ENCODE assay signal across 9 mouse cellular contexts in genomic region chr2:84734919-84735318, GRCm38 (mm10). TPM values are rescaled to one million over a fixed set of nuclear protein-coding genes. Genes with fewer than 3 reads are reported as not detected.
DNase-seq lines count a peak whose midpoint lies in the region; ATAC-seq and TF ChIP-seq lines count a peak whose summit lies in the region.
"Had no signal": no experiment of that assay in that cellular context is flagged by ENCODE, and none has a peak within 500 bp of the region (broad histone marks: within the 10 kb centered on the region; RNA-seq: fewer than 3 reads in every experiment).

No protein-coding gene starts in this region.

- peak overlapping the region; percentile 69 for H3K4me2 ChIP-seq in heart, embryonic 12.5 days
- peak overlapping the region; percentile 72 for H3K4me2 ChIP-seq in hindbrain, embryonic 11.5 days (replicated peaks; ENCODE audit: low read depth, low read length)

- 0 out of 2 replicates have a peak, but pooled peaks cover 3% of the 10 kb centered on the region for H3K27me3 ChIP-seq in heart, embryonic 12.5 days (replicated peaks)
- H3K27me3 ChIP-seq in hindbrain, embryonic 11.5 days (ENCODE audit: control insufficient read depth, insufficient read depth, low read length): no peaks in the 10 kb centered on the region
- H3K27me3 ChIP-seq in midbrain, embryonic 10.5 days (ENCODE audit: low read depth, poor library complexity, severe bottlenecking): no peaks in the 10 kb centered on the region

- WGBS in heart, embryonic 12.5 days: 0% methylated on average over 2 of the region's 2 CpGs
- WGBS in hindbrain, embryonic 11.5 days: 6% methylated on average over 2 of the region's 2 CpGs
- WGBS in midbrain, embryonic 10.5 days: 4% methylated on average over 2 of the region's 2 CpGs

- no peak for TF ChIP-seq CTCF in bone marrow macrophage, adult 2 months (IDR thresholded peaks at IDR 0.05; ENCODE audit: low read depth, low read length)

- H3K9ac ChIP-seq in heart, embryonic 12.5 days: peak overlapping the region; percentile 62
- peak overlapping the region; percentile 86 for H3K9ac ChIP-seq in hindbrain, embryonic 11.5 days (ENCODE audit: low read depth, low read length)

- peak overlapping the region; percentile 50 for H3K4me3 ChIP-seq in heart, embryonic 12.5 days
- H3K4me3 ChIP-seq in bone marrow macrophage, adult 2 months (ENCODE audit: insufficient read depth, low read length): peak overlapping the region; percentile 41; the same call in 1 of the 2 replicates
- H3K4me3 ChIP-seq in hindbrain, embryonic 11.5 days (ENCODE audit: low read depth, low read length): peak overlapping the region; percentile 50
- H3K4me3 ChIP-seq in midbrain, embryonic 10.5 days: peak overlapping the region; percentile 66

- intact Hi-C loops in heart, postnatal 36 days (cut with DNase I): no loop called here

- TF ChIP-seq POLR2A in bone marrow macrophage, adult 2 months (IDR thresholded peaks at IDR 0.05; ENCODE audit: borderline replicate concordance, low read depth, low read length): no peak

- DNase-seq in heart, postnatal 36 days: no peak
- DNase-seq in hindbrain, embryonic 11.5 days (ENCODE audit: low spot score): no peak
- no peak for DNase-seq in midbrain, embryonic 10.5 days (ENCODE audit: low spot score)
- DNase-seq in adrenal gland, adult 8-10 months: no peak
- no peak for DNase-seq in right cerebral cortex, postnatal 36 days (ENCODE audit: low spot score in 2 of 2)
- no peak for DNase-seq in frontal cortex, postnatal 14 days (ENCODE audit: low spot score in 2 of 2)

- H3K9me3 ChIP-seq in heart, embryonic 12.5 days (replicated peaks): no peaks in the 10 kb centered on the region
- H3K9me3 ChIP-seq in hindbrain, embryonic 11.5 days (ENCODE audit: control insufficient read depth, low read length): no peaks in the 10 kb centered on the region
- no peaks in the 10 kb centered on the region for H3K9me3 ChIP-seq in midbrain, embryonic 10.5 days (replicated peaks)

- peaks cover under 1% of the 10 kb centered on the region; the same call in 1 of the 2 replicates for H3K36me3 ChIP-seq in heart, embryonic 12.5 days
- no peaks in the 10 kb centered on the region for H3K36me3 ChIP-seq in hindbrain, embryonic 11.5 days (ENCODE audit: control insufficient read depth, insufficient read depth, low read length)
- peaks cover under 1% of the 10 kb centered on the region for H3K36me3 ChIP-seq in midbrain, embryonic 10.5 days

- peaks cover 62% of the 10 kb centered on the region for H3K4me1 ChIP-seq in heart, embryonic 12.5 days (replicated peaks)
- peaks cover 20% of the 10 kb centered on the region for H3K4me1 ChIP-seq in bone marrow macrophage, adult 2 months (ENCODE audit: control insufficient read depth, insufficient read depth, low read length)
- peaks cover 21% of the 10 kb centered on the region for H3K4me1 ChIP-seq in hindbrain, embryonic 11.5 days (replicated peaks; ENCODE audit: control insufficient read depth, insufficient read depth, low read length)
- peaks cover 68% of the 10 kb centered on the region for H3K4me1 ChIP-seq in midbrain, embryonic 10.5 days

- H3K27ac ChIP-seq in heart, embryonic 12.5 days (ENCODE audit: poor library complexity, severe bottlenecking): peak overlapping the region; percentile 58
- H3K27ac ChIP-seq in bone marrow macrophage, adult 2 months (ENCODE audit: insufficient read depth, low read depth, low read length): no peak overlapping the region
- peak overlapping the region; percentile 74 for H3K27ac ChIP-seq in hindbrain, embryonic 11.5 days (ENCODE audit: low read depth, low read length)
- peak overlapping the region; percentile 92 for H3K27ac ChIP-seq in midbrain, embryonic 10.5 days (replicated peaks)

- ATAC-seq in heart, embryonic 12.5 days (ENCODE audit: insufficient number of reproducible peaks, low FRiP score): no peak
- ATAC-seq in hindbrain, embryonic 11.5 days (ENCODE audit: low FRiP score): no peak

RNA-seq across cellular contexts. Expression of gene Ypel4, which starts 1.1 kb away (rescaled TPM):
- 10.0 and 11.5 TPM in 2 replicates for polyA plus RNA-seq in heart, embryonic 12.5 days (2016; fragmentation: Nextera tagmentation; extraction: Ambion mirVana)
- 1 to 10 TPM; 1.2 TPM for total RNA-seq in heart, postnatal 36 days (2021)
- polyA plus RNA-seq in bone marrow macrophage, adult 2 months (2012; ENCODE audit: insufficient read depth, insufficient read length, missing spikeins): 0.70 and 0.92 TPM in 2 replicates
- 13.7 and 16.4 TPM in 2 replicates for polyA plus RNA-seq in hindbrain, embryonic 11.5 days (2014; fragmentation: Nextera tagmentation; extraction: Ambion mirVana)
- 8.2 and 14.7 TPM in 2 replicates for polyA plus RNA-seq in midbrain, embryonic 10.5 days (2016; fragmentation: Nextera tagmentation; extraction: Ambion mirVana)
- total RNA-seq in adrenal gland, adult 8-10 months (2022): 10 to 100 TPM in 2 of 4 experiments, 1 to 10 TPM in 2; 4.5 to 11.8 (median 9.7) TPM
- total RNA-seq: liver, adult 2 months had no signal

RNA-seq across cellular contexts. Expression of gene Clp1, which starts 7.8 kb away (rescaled TPM):
- 22.7 and 23.6 TPM in 2 replicates for polyA plus RNA-seq in heart, embryonic 12.5 days (2016; fragmentation: Nextera tagmentation; extraction: Ambion mirVana)
- total RNA-seq in heart, postnatal 36 days (2021): 1 to 10 TPM; 6.1 to 6.2 TPM
- 16.4 and 16.6 TPM in 2 replicates for polyA plus RNA-seq in bone marrow macrophage, adult 2 months (2012; ENCODE audit: insufficient read depth, insufficient read length, missing spikeins)
- polyA plus RNA-seq in hindbrain, embryonic 11.5 days (2014; fragmentation: Nextera tagmentation; extraction: Ambion mirVana): 44.3 and 53.9 TPM in 2 replicates
- polyA plus RNA-seq in midbrain, embryonic 10.5 days (2016; fragmentation: Nextera tagmentation; extraction: Ambion mirVana): 51.6 and 52.6 TPM in 2 replicates
- total RNA-seq in adrenal gland, adult 8-10 months (2022): 10 to 100 TPM; 12.6 to 15.2 (median 14.3) TPM

RNA-seq across cellular contexts. Expression of gene Gm19426, which starts 8.5 kb away (rescaled TPM):
- 8.5 and 9.2 TPM in 2 replicates for polyA plus RNA-seq in heart, embryonic 12.5 days (2016; fragmentation: Nextera tagmentation; extraction: Ambion mirVana)
- 1 to 10 TPM; 1.1 to 1.4 TPM for total RNA-seq in heart, postnatal 36 days (2021)
- polyA plus RNA-seq in bone marrow macrophage, adult 2 months (2012; ENCODE audit: insufficient read depth, insufficient read length, missing spikeins): not detected in 2 replicates
- 7.1 TPM in 2 replicates for polyA plus RNA-seq in hindbrain, embryonic 11.5 days (2014; fragmentation: Nextera tagmentation; extraction: Ambion mirVana)
- 9.0 and 10.8 TPM in 2 replicates for polyA plus RNA-seq in midbrain, embryonic 10.5 days (2016; fragmentation: Nextera tagmentation; extraction: Ambion mirVana)
- total RNA-seq in adrenal gland, adult 8-10 months (2022): 1 to 10 TPM; 1.7 to 4.3 (median 2.8) TPM

RNA-seq across cellular contexts. Expression of gene Zdhhc5, which starts 19.9 kb away (rescaled TPM):
- polyA plus RNA-seq in heart, embryonic 12.5 days (2016; fragmentation: Nextera tagmentation; extraction: Ambion mirVana): 35.4 and 38.9 TPM in 2 replicates
- total RNA-seq in heart, postnatal 36 days (2021): 10 to 100 TPM; 62.4 to 63.4 TPM
- 27.5 and 29.2 TPM in 2 replicates for polyA plus RNA-seq in bone marrow macrophage, adult 2 months (2012; ENCODE audit: insufficient read depth, insufficient read length, missing spikeins)
- 22.5 and 30.1 TPM in 2 replicates for polyA plus RNA-seq in hindbrain, embryonic 11.5 days (2014; fragmentation: Nextera tagmentation; extraction: Ambion mirVana)
- polyA plus RNA-seq in midbrain, embryonic 10.5 days (2016; fragmentation: Nextera tagmentation; extraction: Ambion mirVana): 22.8 and 26.0 TPM in 2 replicates
- total RNA-seq in adrenal gland, adult 8-10 months (2022): 10 to 100 TPM; 58.8 to 72.1 (median 62.7) TPM

RNA-seq across cellular contexts. Expression of gene Serping1, which starts 40.3 kb away (rescaled TPM):
- polyA plus RNA-seq in heart, embryonic 12.5 days (2016; fragmentation: Nextera tagmentation; extraction: Ambion mirVana): 32.2 and 32.8 TPM in 2 replicates
- total RNA-seq in heart, postnatal 36 days (2021): 10 to 100 TPM; 81.1 to 84.3 TPM
- 0.83 TPM in 1 of 2 replicates, not detected in the other for polyA plus RNA-seq in bone marrow macrophage, adult 2 months (2012; ENCODE audit: insufficient read depth, insufficient read length, missing spikeins)
- polyA plus RNA-seq in hindbrain, embryonic 11.5 days (2014; fragmentation: Nextera tagmentation; extraction: Ambion mirVana): 38.0 and 46.1 TPM in 2 replicates
- polyA plus RNA-seq in midbrain, embryonic 10.5 days (2016; fragmentation: Nextera tagmentation; extraction: Ambion mirVana): 27.6 and 35.8 TPM in 2 replicates
- total RNA-seq in adrenal gland, adult 8-10 months (2022): 100 to 1,000 TPM in 1 of 4 experiments, 10 to 100 TPM in 3; 80.5 to 116 (median 91.7) TPM
